Mouse (Mus musculus) liver, embryonic 15.5 days (tissue): Measurements from ENCODE around the gene Sult6b2. TPM values are rescaled to one million over a fixed set of nuclear protein-coding genes. Genes with fewer than 3 reads are reported as not detected.

Experiments used
- ATAC-seq: fragments of 200-750 bp; cut with Nextera tagmentation; 2 replicates; pipeline ENCODE4 v1.8.0; 2017; ENCODE audit warnings: moderate number of reproducible peaks, mild to moderate bottlenecking, moderate library complexity; ENCODE audit not compliant: insufficient read depth
- H3K27ac ChIP-seq: fragments of 300-500 bp; sonication (generic); replicated peaks from 2 replicates; pipeline ENCODE4 v1.5.1; 2015; ENCODE audit warnings: mild to moderate bottlenecking, inconsistent platforms
- H3K27me3 ChIP-seq: fragments of 300-500 bp; sonication (generic); 2 replicates; pipeline ENCODE4 v1.6.1; 2015; ENCODE audit warnings: mild to moderate bottlenecking, inconsistent platforms
- H3K36me3 ChIP-seq: fragments of 300-500 bp; sonication (generic); replicated peaks from 2 replicates; pipeline ENCODE4 v1.6.1; 2015; ENCODE audit warnings: moderate library complexity, mild to moderate bottlenecking, inconsistent platforms
- H3K4me1 ChIP-seq: fragments of 300-500 bp; sonication (generic); replicated peaks from 2 replicates; pipeline ENCODE4 v1.6.1; 2015; ENCODE audit warnings: inconsistent platforms
- H3K4me2 ChIP-seq: fragments of 300-500 bp; sonication (generic); 2 replicates; pipeline ENCODE4 v1.6.1; 2015; ENCODE audit warnings: moderate library complexity, mild to moderate bottlenecking, inconsistent platforms
- H3K4me3 ChIP-seq: fragments of 300-500 bp; sonication (generic); replicated peaks from 2 replicates; pipeline ENCODE4 v1.5.1; 2015; ENCODE audit warnings: mild to moderate bottlenecking, inconsistent platforms
- H3K9ac ChIP-seq: fragments of 300-500 bp; sonication (generic); 2 replicates; pipeline ENCODE4 v1.6.1; 2015; ENCODE audit warnings: moderate library complexity, mild to moderate bottlenecking, inconsistent platforms
- H3K9me3 ChIP-seq: fragments of 300-500 bp; sonication (generic); replicated peaks from 2 replicates; pipeline ENCODE4 v1.6.1; 2016; ENCODE audit warnings: inconsistent platforms
- WGBS: fragments of 180-500 bp; shearing (Covaris S2); methylation state at CpG from one replicate; pipeline ENCODE4 v1.1.7; 2015; ENCODE audit warnings: mixed read lengths; ENCODE audit not compliant: insufficient replicate concordance; 5-methylcytosine and 5-hydroxymethylcytosine counted together
- polyA plus RNA-seq: library from polyadenylated mRNA; unstranded; fragments of >200 nt; fragmentation: Nextera tagmentation; extraction: Ambion mirVana; gene quantifications from 2 replicates; pipeline ENCODE4 v1.2.1, GENCODE M21; 2015

The Sult6b2 gene
- 0.03 TPM in 1 of 2 replicates, not detected in the other for polyA plus RNA-seq

- Histone ChIP-seq H3K36me3 (no peaks in the 10 kb centered on the region), H3K27me3 (0 out of 2 replicates have a peak, but pooled peaks cover 6% of the 10 kb centered on the region), H3K9me3 (no peaks in the 10 kb centered on the region), H3K4me3 (no peak within 1 kb of the TSS), H3K9ac (no peak within 1 kb of the TSS), H3K27ac (no peak within 1 kb of the TSS), H3K4me2 (no peak within 1 kb of the TSS), H3K4me1 (peaks cover 11% of the 10 kb centered on the region)
- no peak for ATAC-seq
Observed at GRCm38 (mm10) chr6:142804402-142804801, at the start of gene Sult6b2. Gene Sult6b2, minus strand, starts transcription at chr6:142804502.

DNA sequence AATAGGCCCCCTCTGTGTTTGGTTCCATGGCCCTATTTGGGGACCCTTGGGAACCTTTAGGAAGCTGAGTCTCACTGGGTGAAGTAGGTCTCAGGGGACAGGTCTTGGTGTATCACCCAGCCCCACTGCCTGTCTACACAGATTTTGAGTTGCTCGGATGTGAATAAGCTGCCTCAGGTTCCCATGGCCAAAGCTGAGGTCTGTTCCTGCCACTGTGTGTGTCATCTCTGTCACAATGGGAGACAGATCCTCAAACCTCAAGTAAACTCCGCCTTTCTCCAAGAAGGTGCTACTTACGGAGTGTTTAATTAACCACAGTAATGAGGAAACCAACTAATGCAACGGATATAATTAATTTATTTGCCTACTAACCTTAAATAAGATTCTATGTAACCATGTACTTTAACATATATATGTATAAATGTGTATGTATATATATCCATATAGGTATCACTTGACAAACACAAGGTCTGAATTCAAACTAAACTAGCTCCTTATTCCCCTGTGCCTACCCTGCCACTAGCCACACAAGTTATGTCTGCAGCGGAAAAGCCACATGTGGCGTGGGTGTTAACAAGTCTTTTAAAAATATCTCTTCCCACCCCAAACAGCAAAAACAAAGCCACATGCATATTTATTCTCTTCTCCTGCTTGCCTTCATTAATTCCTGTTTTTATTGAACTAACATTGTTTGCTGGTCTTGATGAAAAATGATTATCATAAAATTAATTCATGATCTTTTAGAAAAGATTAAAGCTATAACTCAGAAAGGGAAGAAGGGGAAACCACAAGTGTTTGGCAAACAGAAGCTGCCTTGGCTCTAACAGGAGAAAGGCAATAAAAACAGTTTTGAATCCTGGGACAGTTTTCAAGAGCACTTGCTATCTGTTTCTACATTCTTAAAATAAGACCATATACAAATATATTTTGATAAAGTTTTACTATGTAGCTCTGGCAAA lies 48.4 kb upstream of the Sult6b2 start:
- Histone ChIP-seq H3K27me3 (no peaks in the 10 kb centered on the region), H3K4me3 (no peak overlapping the region), H3K9me3 (no peaks in the 10 kb centered on the region), H3K27ac (no peak overlapping the region), H3K4me1 (no peaks in the 10 kb centered on the region), H3K36me3 (no peaks in the 10 kb centered on the region), H3K4me2 (no peak overlapping the region), H3K9ac (no peak overlapping the region)
- ATAC-seq, result no peak
- 55% methylated on average over 6 of the region's 6 CpGs for WGBS

DNA sequence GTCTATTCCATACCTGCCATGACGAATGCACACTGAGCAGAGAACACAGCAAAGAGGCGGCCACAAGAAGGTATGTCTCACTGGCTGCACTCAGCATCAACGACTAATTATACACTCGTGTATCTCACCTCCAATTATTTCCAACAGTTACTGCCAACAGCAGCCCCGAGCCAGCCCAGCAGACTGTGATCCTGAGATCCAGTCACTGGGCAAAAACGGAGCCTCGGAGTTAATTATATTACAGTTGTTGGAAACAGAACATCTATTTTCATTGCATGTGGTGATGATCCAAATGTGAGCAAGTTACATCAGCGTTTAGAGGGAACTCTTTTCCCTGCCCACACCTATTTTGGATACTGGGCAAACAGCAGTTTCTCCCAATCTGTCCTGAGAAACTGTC lies 46.1 kb upstream of the Sult6b2 start:
- Histone ChIP-seq H3K9me3 (no peaks in the 10 kb centered on the region), H3K4me2 (no peak overlapping the region), H3K4me3 (no peak overlapping the region), H3K27ac (no peak overlapping the region), H3K4me1 (no peaks in the 10 kb centered on the region), H3K36me3 (no peaks in the 10 kb centered on the region), H3K9ac (no peak overlapping the region), H3K27me3 (no peaks in the 10 kb centered on the region)
- no peak for ATAC-seq
- 68% methylated on average over 8 of the region's 8 CpGs for WGBS

DNA sequence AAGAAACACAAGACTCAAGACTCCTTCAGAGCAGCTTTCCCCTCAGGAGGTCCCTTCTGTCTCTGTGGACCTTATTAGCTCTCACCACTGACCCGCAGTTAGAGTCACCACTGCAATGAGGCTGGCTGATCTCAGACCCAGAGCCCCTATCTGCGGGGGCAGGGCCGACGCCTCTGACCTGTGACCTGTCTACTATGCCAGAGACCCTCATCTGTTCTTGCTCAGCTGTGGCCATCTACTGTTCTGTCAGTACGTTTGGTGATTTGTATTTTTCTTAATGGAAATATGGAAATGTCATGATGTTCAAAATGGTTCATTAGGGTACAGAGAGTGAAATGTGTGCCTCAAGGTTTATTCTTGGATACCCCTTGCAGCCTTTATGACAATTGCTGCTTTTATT lies 45.0 kb upstream of the Sult6b2 start:
- ATAC-seq, result no peak

DNA sequence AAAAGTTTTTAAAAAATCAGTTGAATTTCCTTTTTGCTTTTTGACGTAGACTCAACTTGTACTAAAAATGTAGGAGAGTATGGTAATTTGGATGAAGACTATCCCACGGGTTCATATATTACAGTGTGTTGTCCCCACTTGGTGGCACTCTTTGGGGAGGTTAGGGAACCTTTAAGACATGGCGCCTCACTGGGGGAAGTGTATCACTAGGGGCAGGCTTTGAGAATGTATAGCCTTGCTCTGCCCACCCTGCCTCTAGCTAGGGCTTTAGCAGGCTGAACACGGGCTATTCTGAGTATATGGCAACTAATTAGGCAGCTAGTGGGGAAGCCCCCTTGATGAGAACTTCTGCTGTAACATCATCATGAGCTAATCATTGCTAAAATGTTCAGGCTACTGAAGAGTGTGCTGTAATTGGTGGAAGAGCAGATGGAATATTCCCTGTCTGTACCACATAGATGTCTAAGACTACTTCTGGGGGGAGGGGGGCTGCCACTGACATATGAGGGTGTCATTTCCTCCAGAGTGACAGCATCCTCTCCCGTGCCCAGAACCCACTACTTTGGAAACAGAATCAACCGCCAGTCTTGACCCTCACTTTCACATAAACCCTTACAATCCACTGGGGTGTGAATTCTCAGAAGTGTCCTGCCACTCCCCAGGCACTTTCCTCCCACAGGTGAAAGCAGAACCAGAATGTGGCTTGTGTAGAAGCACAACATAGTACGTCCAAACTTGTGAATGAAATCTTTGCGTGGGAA lies 43.8 kb upstream of the Sult6b2 start:
- no peak overlapping the region for H3K27ac ChIP-seq
- H3K4me2 ChIP-seq, result no peak overlapping the region
- no peaks in the 10 kb centered on the region for H3K9me3 ChIP-seq
- no peak overlapping the region for H3K4me3 ChIP-seq
- ATAC-seq, result no peak
- no peaks in the 10 kb centered on the region for H3K36me3 ChIP-seq
- 61% methylated on average over 8 of the region's 8 CpGs for WGBS
- H3K27me3 ChIP-seq, result no peaks in the 10 kb centered on the region
- H3K4me1 ChIP-seq, result no peaks in the 10 kb centered on the region
- no peak overlapping the region for H3K9ac ChIP-seq

More for the DNA sequence above, 45.0 kb upstream of the Sult6b2 start:
- H3K27me3 ChIP-seq, result no peaks in the 10 kb centered on the region
- no peak overlapping the region for H3K4me2 ChIP-seq
- no peaks in the 10 kb centered on the region for H3K4me1 ChIP-seq
- no peaks in the 10 kb centered on the region for H3K36me3 ChIP-seq
- H3K4me3 ChIP-seq, result no peak overlapping the region
- no peak overlapping the region for H3K27ac ChIP-seq
- H3K9ac ChIP-seq, result no peak overlapping the region
- WGBS, result 52% methylated on average over 5 of the region's 5 CpGs
- H3K9me3 ChIP-seq, result no peaks in the 10 kb centered on the region

DNA sequence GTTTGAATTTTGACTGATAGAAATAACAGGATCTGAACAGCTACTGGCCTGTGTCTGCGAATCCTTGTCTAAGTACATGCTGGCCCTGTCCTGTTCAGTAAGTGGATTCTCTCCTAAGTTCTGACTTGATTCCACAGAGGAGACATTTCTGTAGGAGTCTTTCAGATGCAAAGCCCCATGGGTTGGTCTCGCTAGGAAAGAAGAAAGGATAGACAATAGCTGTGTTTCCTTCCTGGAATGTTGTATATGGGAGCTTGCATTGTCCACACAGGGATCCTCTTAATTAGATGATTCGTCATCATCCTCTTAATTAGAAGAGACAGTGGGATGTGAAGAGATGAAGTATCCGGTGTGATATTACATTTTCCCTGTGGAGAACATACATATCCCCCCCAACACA lies 42.6 kb upstream of the Sult6b2 start:
- Histone ChIP-seq H3K27me3 (no peaks in the 10 kb centered on the region), H3K4me2 (no peak overlapping the region), H3K36me3 (no peaks in the 10 kb centered on the region), H3K27ac (no peak overlapping the region), H3K9ac (no peak overlapping the region), H3K4me1 (no peaks in the 10 kb centered on the region), H3K4me3 (no peak overlapping the region), H3K9me3 (no peaks in the 10 kb centered on the region)
- 66% methylated on average over 4 of the region's 4 CpGs for WGBS
- no peak for ATAC-seq

DNA sequence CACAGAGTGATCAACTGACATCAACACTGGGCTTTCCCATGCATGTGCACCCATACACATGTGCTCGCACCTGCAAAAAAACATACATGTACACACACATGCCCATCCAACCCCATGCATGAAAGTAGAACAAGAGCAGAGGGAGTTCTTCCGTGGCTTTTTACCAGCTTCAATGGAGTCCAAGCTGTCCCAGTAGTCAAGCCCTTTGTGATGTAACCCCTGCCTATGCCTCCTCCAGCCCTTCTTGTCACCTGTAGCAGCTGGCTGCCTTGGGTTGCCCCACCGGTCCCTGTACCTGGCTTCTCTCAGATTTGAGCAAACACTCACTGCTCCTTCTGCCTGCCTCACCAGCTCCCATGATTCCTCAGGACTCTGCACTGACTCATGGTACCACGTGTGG lies 40.8 kb upstream of the Sult6b2 start:
- H3K36me3 ChIP-seq, result no peaks in the 10 kb centered on the region
- ATAC-seq, result no peak
- H3K27me3 ChIP-seq, result no peaks in the 10 kb centered on the region
- no peaks in the 10 kb centered on the region for H3K4me1 ChIP-seq
- H3K9me3 ChIP-seq, result no peaks in the 10 kb centered on the region
- no peak overlapping the region for H3K27ac ChIP-seq
- H3K4me3 ChIP-seq, result no peak overlapping the region
- H3K4me2 ChIP-seq, result no peak overlapping the region
- WGBS, result 57% methylated on average over 4 of the region's 4 CpGs
- no peak overlapping the region for H3K9ac ChIP-seq

GRCm38 (mm10) chr6:142844061-142844460 lies 39.8 kb upstream of the Sult6b2 start:
- Histone ChIP-seq H3K27ac (no peak overlapping the region), H3K4me3 (no peak overlapping the region), H3K36me3 (no peaks in the 10 kb centered on the region), H3K9me3 (no peaks in the 10 kb centered on the region), H3K9ac (no peak overlapping the region), H3K4me2 (no peak overlapping the region), H3K27me3 (no peaks in the 10 kb centered on the region), H3K4me1 (no peaks in the 10 kb centered on the region)
- ATAC-seq, result no peak
- WGBS, result 57% methylated on average over 4 of the region's 4 CpGs

DNA sequence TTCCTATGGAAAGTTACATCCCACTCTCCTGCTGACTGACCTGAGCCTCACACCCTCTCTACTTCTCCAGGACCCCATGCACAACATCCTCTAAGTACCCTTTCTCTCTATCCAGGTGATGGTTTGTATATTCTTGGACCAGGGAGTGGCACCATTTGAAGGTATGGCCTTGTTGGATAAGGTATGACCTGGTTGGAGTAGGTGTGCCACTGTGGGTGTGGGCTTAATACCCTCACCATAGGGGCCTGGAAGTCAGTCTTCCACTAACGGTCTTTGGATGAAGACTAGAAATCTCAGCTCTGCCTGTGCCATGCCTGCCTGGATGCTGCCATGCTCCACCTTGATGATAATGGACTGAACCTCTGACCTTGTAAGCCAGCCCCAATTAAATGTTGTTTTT lies 34.2 kb upstream of the Sult6b2 start:
- no peaks in the 10 kb centered on the region for H3K27me3 ChIP-seq
- no peak overlapping the region for H3K4me2 ChIP-seq
- ATAC-seq, result no peak
- no peaks in the 10 kb centered on the region for H3K4me1 ChIP-seq
- no peaks in the 10 kb centered on the region for H3K9me3 ChIP-seq
- H3K36me3 ChIP-seq, result no peaks in the 10 kb centered on the region
- 75% methylated on average over 1 of the region's 1 CpGs for WGBS
- H3K4me3 ChIP-seq, result no peak overlapping the region
- no peak overlapping the region for H3K27ac ChIP-seq
- H3K9ac ChIP-seq, result no peak overlapping the region

DNA sequence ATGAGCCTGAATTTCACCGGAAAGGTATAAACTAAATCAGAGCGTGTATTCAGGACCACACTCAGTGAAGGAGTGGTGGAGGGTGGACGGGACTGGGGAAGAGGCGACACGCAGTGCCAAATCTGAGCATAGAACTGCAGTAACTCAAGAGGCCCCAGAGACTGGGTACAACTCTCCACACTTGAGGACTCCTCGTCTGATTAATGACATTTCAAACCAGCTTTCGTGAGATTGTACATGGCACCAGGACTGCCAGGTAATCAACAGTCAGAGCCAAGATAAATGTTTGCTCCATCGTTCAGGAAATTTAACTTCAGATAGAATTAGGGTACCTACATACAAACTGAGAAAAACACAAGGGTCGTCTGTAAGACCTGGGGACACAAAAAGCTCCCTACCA lies 33.0 kb upstream of the Sult6b2 start:
- H3K36me3 ChIP-seq, result no peaks in the 10 kb centered on the region
- H3K9ac ChIP-seq, result no peak overlapping the region
- H3K27me3 ChIP-seq, result peaks cover 2% of the 10 kb centered on the region; the same call in 1 of the 2 replicates
- H3K27ac ChIP-seq, result no peak overlapping the region
- H3K4me1 ChIP-seq, result no peaks in the 10 kb centered on the region
- no peak overlapping the region for H3K4me3 ChIP-seq
- no peak overlapping the region for H3K4me2 ChIP-seq
- no peak for ATAC-seq
- no peaks in the 10 kb centered on the region for H3K9me3 ChIP-seq
- 68% methylated on average over 9 of the region's 9 CpGs for WGBS

DNA sequence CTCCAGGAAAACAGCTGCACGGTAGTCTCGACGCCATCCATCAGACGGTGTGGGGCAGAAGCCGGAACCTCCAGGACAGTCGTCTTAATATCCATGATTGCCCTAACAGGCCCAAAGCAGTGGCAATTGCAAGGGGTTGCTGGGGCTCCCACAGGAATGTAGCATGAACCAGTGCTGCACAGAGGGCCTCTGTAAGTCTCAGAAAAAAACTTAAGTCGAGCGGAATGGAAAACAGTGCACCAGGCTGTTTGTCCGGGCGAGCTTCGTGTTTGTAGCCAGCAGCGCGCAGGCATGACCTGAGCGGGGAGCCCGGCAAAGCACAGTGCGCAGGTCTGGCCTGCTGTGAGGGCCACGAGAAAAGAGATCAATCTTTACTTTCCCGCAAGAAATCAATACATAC lies 31.4 kb upstream of the Sult6b2 start:
- no peaks in the 10 kb centered on the region for H3K36me3 ChIP-seq
- WGBS, result 75% methylated on average over 18 of the region's 18 CpGs
- ATAC-seq, result no peak

More for the DNA sequence above, 31.4 kb upstream of the Sult6b2 start:
- H3K4me3 ChIP-seq, result no peak overlapping the region
- H3K27me3 ChIP-seq, result peaks cover 2% of the 10 kb centered on the region; the same call in 1 of the 2 replicates
- no peak overlapping the region for H3K27ac ChIP-seq
- H3K4me1 ChIP-seq, result peaks cover 13% of the 10 kb centered on the region
- no peak overlapping the region for H3K9ac ChIP-seq
- no peak overlapping the region for H3K4me2 ChIP-seq
- H3K9me3 ChIP-seq, result no peaks in the 10 kb centered on the region
